Mouse (Mus musculus) bone marrow macrophage, adult 2 months (primary cell): ENCODE measurements around the gene Daam2.

ENCODE experiments used
- CTCF ChIP-seq: IDR thresholded peaks from 2 replicates; pipeline ENCODE4 v1.5.1; 2012; ENCODE audit warnings: low read depth, mild to moderate bottlenecking, low read length, moderate library complexity
- POLR2A ChIP-seq: IDR thresholded peaks from 2 replicates; pipeline ENCODE4 v1.6.1; 2012; ENCODE audit warnings: mild to moderate bottlenecking, low read depth, low read length, borderline replicate concordance

GRCm38 (mm10) chr17:49515141-49515540 is 49.0 kb downstream of the Daam2 start:
- no peak for TF ChIP-seq CTCF
- TF ChIP-seq POLR2A: no peak
